Mouse (Mus musculus) embryonic facial prominence, embryonic 12.5 days (tissue): ENCODE results near the gene Mybbp1a. TPM values are rescaled to one million over a fixed set of nuclear protein-coding genes. Genes with fewer than 3 reads are reported as not detected.

ENCODE experiments used
- ATAC-seq: fragments of 200-750 bp; cut with Nextera tagmentation; 2 replicates; pipeline ENCODE4 v1.8.0; 2017; ENCODE audit not compliant: insufficient number of reproducible peaks, insufficient read depth, low FRiP score, low TSS enrichment
- H3K27ac ChIP-seq: fragments of 300-500 bp; sonication (generic); 2 replicates; pipeline ENCODE4 v1.5.1; 2016; ENCODE audit warnings: mild to moderate bottlenecking
- H3K27me3 ChIP-seq: fragments of 300-500 bp; sonication (generic); 2 replicates; pipeline ENCODE4 v1.6.1; 2016; ENCODE audit warnings: mild to moderate bottlenecking, moderate library complexity
- H3K36me3 ChIP-seq: fragments of 300-500 bp; sonication (generic); 2 replicates; pipeline ENCODE4 v1.6.1; 2016; ENCODE audit warnings: mild to moderate bottlenecking
- H3K4me1 ChIP-seq: fragments of 300-500 bp; sonication (generic); 2 replicates; pipeline ENCODE4 v1.6.1; 2016
- H3K4me2 ChIP-seq: fragments of 300-500 bp; sonication (generic); replicated peaks from 2 replicates; pipeline ENCODE4 v1.6.1; 2016; ENCODE audit warnings: mild to moderate bottlenecking, moderate library complexity
- H3K4me3 ChIP-seq: fragments of 300-500 bp; sonication (generic); 2 replicates; pipeline ENCODE4 v1.5.1; 2016; ENCODE audit warnings: mild to moderate bottlenecking
- H3K9ac ChIP-seq: fragments of 300-500 bp; sonication (generic); 2 replicates; pipeline ENCODE4 v1.6.1; 2016; ENCODE audit warnings: mild to moderate bottlenecking, moderate library complexity
- H3K9me3 ChIP-seq: fragments of 300-500 bp; sonication (generic); 2 replicates; pipeline ENCODE4 v1.6.1; 2016; ENCODE audit warnings: mild to moderate bottlenecking, moderate library complexity
- WGBS: fragments of 180-500 bp; shearing (Covaris S2); methylation state at CpG from one replicate; pipeline ENCODE4 v1.1.7; 2016; 5-methylcytosine and 5-hydroxymethylcytosine counted together
- polyA plus RNA-seq: library from polyadenylated mRNA; unstranded; fragments of >200 nt; fragmentation: Nextera tagmentation; extraction: Ambion mirVana; gene quantifications from 2 replicates; pipeline ENCODE4 v1.2.1, GENCODE M21; 2016

The Mybbp1a gene
- polyA plus RNA-seq, 1 experiment from 2014 or later = 172 TPM

DNA sequence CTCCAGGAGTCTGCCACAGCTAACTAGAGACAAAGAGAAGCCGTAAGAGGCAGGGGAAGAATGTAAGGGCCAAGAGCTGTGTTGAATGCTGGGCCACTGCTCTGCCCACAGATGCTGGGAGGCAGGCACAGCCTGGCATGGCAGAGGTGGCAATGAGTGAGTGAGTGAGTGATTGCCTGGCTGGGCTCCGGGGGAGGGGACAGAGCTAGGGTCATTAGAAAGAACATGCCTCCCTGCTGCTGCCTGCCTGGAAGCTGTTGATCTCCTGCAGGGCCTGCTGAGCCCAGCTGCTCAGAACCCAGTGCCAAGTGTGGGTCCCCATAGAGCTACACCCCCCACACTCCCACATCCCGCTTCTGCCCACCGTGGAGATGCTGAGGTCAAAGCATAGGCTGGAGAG, 56.2 kb downstream of the Mybbp1a start:
- Histone ChIP-seq H3K27ac (no peak overlapping the region), H3K4me1 (peaks cover 11% of the 10 kb centered on the region; the same call in 1 of the 2 replicates), H3K36me3 (no peaks in the 10 kb centered on the region), H3K4me2 (no peak overlapping the region), H3K9me3 (no peaks in the 10 kb centered on the region), H3K9ac (no peak overlapping the region), H3K4me3 (no peak overlapping the region), H3K27me3 (peaks cover 3% of the 10 kb centered on the region; the same call in 1 of the 2 replicates)
- no peak for ATAC-seq
- WGBS = 25% methylated on average over 4 of the region's 4 CpGs

- WGBS = 77% methylated on average over 4 of the region's 4 CpGs
- peaks cover 3% of the 10 kb centered on the region; the same call in 1 of the 2 replicates for H3K27me3 ChIP-seq
- no peak for ATAC-seq
- H3K9ac ChIP-seq = no peak overlapping the region
- H3K9me3 ChIP-seq = no peaks in the 10 kb centered on the region
- peaks cover 19% of the 10 kb centered on the region; the same call in 1 of the 2 replicates for H3K4me1 ChIP-seq
- H3K4me3 ChIP-seq = no peak overlapping the region
- H3K36me3 ChIP-seq = no peaks in the 10 kb centered on the region
- H3K27ac ChIP-seq = no peak overlapping the region
- no peak overlapping the region for H3K4me2 ChIP-seq
Measured at GRCm38 (mm10) chr11:72500139-72500538, 59.0 kb downstream of the Mybbp1a start.

Other genes starting within 250 kb of the Mybbp1a start
- gene Gm43951, start 234.5 kb upstream of the Mybbp1a start, polyA plus RNA-seq = 0.95 and 0.99 TPM in 2 replicates
- 16.7 and 23.2 TPM in 2 replicates for gene 4933427D14Rik, start 233.9 kb upstream of the Mybbp1a start, polyA plus RNA-seq
- 194 and 202 TPM in 2 replicates for gene Txndc17, start 233.8 kb upstream of the Mybbp1a start, polyA plus RNA-seq
- 47.0 and 48.8 TPM in 2 replicates for gene Med31, start 225.8 kb upstream of the Mybbp1a start, polyA plus RNA-seq
- 0.14 and 0.31 TPM in 2 replicates for gene Slc13a5, start 174.1 kb upstream of the Mybbp1a start, polyA plus RNA-seq
- gene Xaf1, start 139.7 kb upstream of the Mybbp1a start, polyA plus RNA-seq = 1.9 and 2.6 TPM in 2 replicates
- not detected in 2 replicates for gene Fbxo39, start 126.9 kb upstream of the Mybbp1a start, polyA plus RNA-seq
- gene Tekt1, start 78.9 kb upstream of the Mybbp1a start, polyA plus RNA-seq = 5.1 and 6.4 TPM in 2 replicates
- 22.6 and 23.4 TPM in 2 replicates for gene Smtnl2, start 29.6 kb upstream of the Mybbp1a start, polyA plus RNA-seq
- gene Ggt6, start 5.8 kb upstream of the Mybbp1a start, polyA plus RNA-seq = 0.09 and 0.32 TPM in 2 replicates
- gene Spns2, start 48.5 kb downstream of the Mybbp1a start, polyA plus RNA-seq = 3.9 and 4.3 TPM in 2 replicates
- gene Spns3, start 109.2 kb downstream of the Mybbp1a start, polyA plus RNA-seq = not detected in 2 replicates
- gene Ube2g1, start 165.9 kb downstream of the Mybbp1a start, polyA plus RNA-seq = 90.3 and 90.8 TPM in 2 replicates
- gene Ankfy1, start 248.7 kb downstream of the Mybbp1a start, polyA plus RNA-seq = 29.8 and 31.6 TPM in 2 replicates